Mouse (Mus musculus) yolk sac, embryonic 10.5 days (tissue): Measurements from ENCODE around the gene Psmd12.

Experiments used
- DNase-seq: peaks from one replicate; pipeline ENCODE4 v3.0.0-alpha.2; 2017; ENCODE audit warnings: low spot score

Gene Psmd12

DNA sequence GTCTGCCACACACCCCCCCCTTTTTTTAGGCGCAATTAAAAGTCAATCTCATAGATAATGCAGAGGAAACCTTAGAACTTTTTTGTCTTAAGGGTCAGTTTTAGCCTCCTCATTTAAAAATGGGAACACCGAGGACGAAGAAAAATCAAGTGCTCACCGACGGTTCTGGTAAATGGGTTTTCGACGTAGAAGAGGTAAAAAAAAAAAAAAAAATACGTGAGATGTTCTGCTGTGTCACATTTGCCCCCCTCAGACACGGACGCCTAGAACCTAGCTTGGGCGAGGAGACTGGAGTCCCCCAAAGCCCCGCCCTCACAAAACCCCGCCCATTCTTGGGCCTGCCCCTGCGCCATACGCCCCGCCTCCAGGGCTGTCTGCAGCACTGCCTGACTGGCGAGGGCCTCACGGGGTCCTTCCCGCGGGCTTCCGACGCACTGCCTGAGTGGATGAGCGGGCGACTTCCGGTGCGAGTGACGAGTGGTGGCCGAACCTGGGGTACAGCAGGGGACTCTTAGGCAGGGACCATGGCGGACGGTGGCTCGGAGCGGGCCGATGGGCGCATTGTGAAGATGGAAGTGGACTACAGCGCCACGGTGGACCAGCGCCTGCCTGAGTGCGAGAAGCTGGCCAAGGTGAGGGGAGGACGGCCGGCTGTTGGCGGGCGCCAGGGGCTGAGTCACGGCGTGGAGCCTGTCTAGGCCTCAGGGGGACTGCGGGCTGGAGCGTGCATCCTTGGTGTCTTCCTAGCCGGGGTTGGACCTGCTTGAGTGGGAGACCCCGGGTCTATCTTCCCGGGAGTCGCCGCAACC is at the start of gene Psmd12:
Psmd12 (plus strand) TSS at position 432 of the 809 bp plus-strand sequence.
- DNase-seq = peak; percentile 96

DNA sequence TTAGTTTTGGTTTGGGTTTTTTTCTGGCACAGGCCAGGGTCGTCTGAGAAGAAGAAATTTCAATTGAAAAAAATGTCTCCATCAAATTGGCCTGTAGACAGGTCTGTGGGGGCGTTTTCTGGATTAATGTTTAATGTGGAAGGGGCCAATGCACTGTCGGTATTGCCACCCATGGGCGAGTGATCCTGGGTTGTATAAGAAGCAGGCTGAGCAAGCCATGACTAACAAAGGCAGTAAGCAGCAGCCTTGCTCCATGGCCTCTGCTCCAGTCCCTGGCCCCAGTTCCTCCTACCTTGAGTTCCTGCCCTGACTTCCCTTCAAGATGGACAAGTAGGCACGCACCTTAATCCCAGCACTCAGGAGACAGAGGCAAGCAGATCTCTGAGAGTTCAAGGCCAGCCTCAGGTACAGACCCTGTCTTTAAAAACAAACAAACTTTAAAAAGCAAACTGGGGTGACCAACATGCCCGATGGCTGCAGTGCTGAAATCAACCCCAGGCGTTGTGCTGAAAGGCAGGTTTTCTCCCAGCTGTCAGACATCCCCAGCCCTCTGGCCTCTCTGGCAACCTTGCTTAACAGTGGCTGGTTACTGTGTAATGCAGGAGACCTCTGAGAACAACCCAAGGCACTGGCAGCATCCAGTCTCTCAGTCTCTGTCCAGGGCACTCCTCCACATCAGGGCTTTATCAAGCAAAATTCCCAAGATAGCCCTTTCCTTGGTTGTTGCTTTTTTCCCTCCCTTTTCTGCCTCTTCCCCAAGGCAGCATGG is 47.9 kb upstream of the Psmd12 start:
- DNase-seq = no peak

- DNase-seq = no peak
Observed at GRCm38 (mm10) chr11:107435776-107436449, 43.4 kb upstream of the Psmd12 start.

GRCm38 (mm10) chr11:107437723-107438122 is 41.6 kb upstream of the Psmd12 start:
- DNase-seq = no peak

DNA sequence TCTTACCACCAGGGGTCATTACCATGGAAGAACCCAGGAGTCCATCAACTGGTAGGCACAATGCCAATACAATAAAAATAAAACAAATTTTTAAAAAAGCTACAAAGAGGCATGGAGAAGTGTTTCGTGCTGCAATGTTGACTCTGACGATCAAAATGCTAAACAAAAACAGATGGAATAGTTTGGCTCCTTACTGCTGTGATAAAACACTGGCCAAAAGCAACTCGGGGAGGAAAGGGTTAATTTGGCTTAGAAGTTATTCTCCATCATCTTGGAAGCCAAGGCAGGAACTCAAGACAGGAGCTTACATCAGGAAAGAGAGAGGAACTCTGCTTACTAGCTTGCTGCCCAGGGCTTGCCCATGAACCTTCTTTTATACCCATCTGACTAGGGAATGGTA is 41.1 kb upstream of the Psmd12 start:
- DNase-seq = no peak

DNA sequence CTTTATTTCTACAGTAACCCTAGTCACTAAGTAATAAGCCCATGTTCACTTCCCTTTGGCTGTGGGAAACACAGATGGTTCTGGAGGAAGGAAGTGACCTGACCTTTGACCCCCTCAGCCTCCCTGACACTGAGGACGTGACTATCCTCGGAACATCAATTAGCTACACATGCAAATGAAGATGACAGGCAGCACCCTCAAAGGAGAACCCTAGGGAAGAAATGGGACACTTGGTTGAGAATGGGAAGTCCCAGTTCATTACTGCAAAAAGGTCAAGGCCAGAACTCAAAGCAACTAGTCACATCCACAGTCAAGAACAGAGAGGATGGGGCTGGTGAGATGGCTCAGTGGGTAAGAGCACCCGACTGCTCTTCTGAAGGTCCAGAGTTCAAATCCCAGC is 38.2 kb upstream of the Psmd12 start:
- no peak for DNase-seq

- DNase-seq = no peak
Observed at GRCm38 (mm10) chr11:107443121-107444095, 35.9 kb upstream of the Psmd12 start.

- no peak for DNase-seq
Observed at GRCm38 (mm10) chr11:107445683-107446082, 33.6 kb upstream of the Psmd12 start.

DNA sequence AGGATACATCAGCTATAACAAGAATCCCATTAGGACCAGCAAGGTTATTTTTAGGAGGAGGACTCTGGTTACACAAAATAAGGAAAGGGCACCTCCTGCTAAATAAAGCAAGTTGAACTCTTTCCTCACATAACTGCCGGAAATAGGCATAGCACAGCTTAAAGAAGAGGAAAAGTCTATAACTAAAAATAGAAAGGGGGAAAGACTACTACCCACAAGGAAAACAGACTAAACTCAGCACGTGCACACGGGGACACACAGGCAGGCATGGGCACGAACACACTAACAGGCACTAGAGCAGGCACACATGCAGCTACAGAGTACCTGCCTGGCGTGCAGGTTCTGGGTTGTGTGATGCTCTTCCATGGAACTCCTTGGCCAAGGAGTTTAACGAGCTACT is 32.6 kb upstream of the Psmd12 start:
- DNase-seq = no peak

- no peak for DNase-seq
Observed at GRCm38 (mm10) chr11:107447349-107447748, 31.9 kb upstream of the Psmd12 start.

DNA sequence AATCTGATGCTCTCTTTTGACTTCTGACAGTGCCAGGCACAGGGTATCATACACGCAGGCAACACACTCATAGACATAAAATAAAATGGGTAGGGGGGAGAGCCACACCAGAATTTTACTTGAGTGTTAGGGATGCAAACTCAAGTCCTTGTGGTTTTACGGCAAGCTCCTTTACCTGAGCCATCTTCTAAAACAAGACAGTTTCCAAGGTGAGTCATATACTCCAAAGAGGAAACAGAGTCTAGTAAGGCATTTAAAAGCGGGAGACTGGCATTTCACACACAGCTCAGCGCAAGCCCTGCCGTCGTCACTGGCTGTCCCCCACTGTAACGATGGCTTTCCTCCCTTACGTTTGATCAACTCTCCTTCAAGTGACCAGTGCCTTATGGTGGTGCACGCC is 31.4 kb upstream of the Psmd12 start:
- DNase-seq = no peak

- DNase-seq = no peak
Observed at GRCm38 (mm10) chr11:107449169-107449910, 29.9 kb upstream of the Psmd12 start.

- no peak for DNase-seq
Observed at GRCm38 (mm10) chr11:107450097-107450496, 29.2 kb upstream of the Psmd12 start.

- DNase-seq = no peak
Observed at GRCm38 (mm10) chr11:107451106-107451505, 28.2 kb upstream of the Psmd12 start.

GRCm38 (mm10) chr11:107452053-107452452 is 27.2 kb upstream of the Psmd12 start:
- DNase-seq = no peak

- DNase-seq = no peak
Observed at GRCm38 (mm10) chr11:107454546-107455462, 24.5 kb upstream of the Psmd12 start.

GRCm38 (mm10) chr11:107457282-107457681 is 22.0 kb upstream of the Psmd12 start:
- no peak for DNase-seq

DNA sequence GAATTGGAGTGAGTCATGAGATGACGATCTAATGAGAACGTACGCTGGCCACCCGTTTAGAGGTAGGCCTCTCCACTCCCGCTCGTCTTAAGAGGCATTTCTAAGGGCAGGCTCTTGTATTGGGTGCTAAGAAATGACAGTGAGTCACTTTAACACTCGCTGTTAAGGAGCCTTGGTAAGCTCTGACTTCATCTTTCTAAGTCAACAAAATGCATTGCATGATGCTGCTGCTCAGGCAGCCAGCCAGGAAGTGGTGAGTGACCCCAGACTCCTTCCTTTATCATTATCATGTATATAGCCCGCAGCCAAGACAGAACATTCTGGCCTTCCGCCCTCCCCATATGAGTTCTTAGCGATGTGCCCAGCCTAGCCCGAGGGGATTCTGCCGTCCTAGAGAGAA is 21.0 kb upstream of the Psmd12 start:
- DNase-seq = no peak

DNA sequence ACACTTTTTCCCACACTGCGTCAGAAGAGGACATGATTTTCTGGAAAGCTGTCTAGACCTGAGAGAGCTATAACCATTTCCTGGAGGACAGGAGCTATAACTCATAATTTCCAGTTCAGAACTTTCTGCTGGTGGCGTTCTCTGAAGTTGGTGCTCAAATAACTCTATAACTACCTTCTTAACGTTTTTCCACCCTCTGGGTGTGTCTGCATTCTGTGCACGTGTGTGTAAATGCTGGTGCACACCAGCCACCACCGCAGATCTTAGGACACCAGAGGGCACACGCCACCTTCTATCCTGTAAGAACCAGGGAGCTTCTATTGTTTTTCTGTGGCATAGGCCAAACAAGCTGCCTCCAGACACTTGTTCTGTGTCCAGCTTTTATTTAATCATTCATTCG is 20.3 kb upstream of the Psmd12 start:
- DNase-seq = no peak

- DNase-seq = no peak
Observed at GRCm38 (mm10) chr11:107459828-107460227, 19.5 kb upstream of the Psmd12 start.
